Mouse (Mus musculus) testis, adult 2 months (tissue): ENCODE results near the gene Ccdc32.
"Not testable (repeated sequence)": the region's sequence is repeated elsewhere in the genome, so short reads cannot be mapped to it uniquely, and the experiment has no call there.

Experiments used
- CTCF ChIP-seq: fragments of 200-500 bp; IDR thresholded peaks from 2 replicates; pipeline ENCODE4 v1.5.1; 2012; ENCODE audit warnings: low read depth, mild to moderate bottlenecking, inconsistent platforms, low read length, moderate library complexity; ENCODE audit not compliant: control insufficient read depth, insufficient read depth, insufficient replicate concordance
- POLR2A ChIP-seq: fragments of 200-500 bp; IDR thresholded peaks from 2 replicates; pipeline ENCODE4 v1.6.1; 2012; ENCODE audit warnings: low read depth, mild to moderate bottlenecking, inconsistent platforms, low read length, moderate library complexity; ENCODE audit not compliant: control insufficient read depth

DNA sequence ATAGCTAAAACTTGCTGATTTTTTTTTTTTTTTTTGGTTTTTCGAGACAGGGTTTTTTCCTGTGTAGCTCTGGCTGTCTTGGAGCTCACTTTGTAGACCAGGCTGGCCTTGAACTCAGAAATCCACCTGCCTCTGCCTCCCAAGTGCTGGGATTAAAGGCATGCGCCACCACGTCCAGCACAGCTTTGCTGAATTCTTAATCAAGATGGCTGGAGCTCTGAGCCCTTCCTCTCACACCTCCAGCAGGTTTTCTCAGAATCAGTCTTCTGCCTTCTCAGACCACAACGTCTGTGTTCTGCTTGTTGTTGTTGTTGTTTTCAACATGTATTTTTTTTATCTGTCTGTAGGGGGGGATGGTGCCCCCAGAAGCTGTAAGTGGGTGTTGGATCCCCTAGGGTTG, 12.9 kb downstream of the Ccdc32 start:
- TF ChIP-seq CTCF, POLR2A: not testable (repeated sequence)
